Mouse (Mus musculus) mouse embryonic stem cell (cell line): ENCODE measurements around the gene 1500015O10Rik.

Experiments
- in situ Hi-C, 2 experiments: fragments of 300-500 bp; cut with MboI; formaldehyde crosslinking; loops; 1 replicate in 1 of 2; 3 replicates in 1 of 2; pipeline ENCODE4 v1.14.3; 2019 to 2020; ENCODE audit warnings: low sequenced_read_pairs in 2 of 2, low pct_unique_long_range_greater_than_20kb in 1 of 2, mixed read lengths in 1 of 2; ENCODE audit not compliant: unreplicated experiment in 1 of 2

Gene 1500015O10Rik

GRCm38 (mm10) chr1:43768385-43768990 is 38.1 kb downstream of the 1500015O10Rik start:
- in situ Hi-C loops, result loop anchor here (25.0 kb wide), 1 partner anchor 294 kb away; the partner anchor contains the start of gene Gm8251 (in 2 of the 2)

- in situ Hi-C loops, result loop anchor here (25.0 kb wide), 1 partner anchor 293 kb away; the partner anchor contains the start of gene Gm8251 (in 2 of the 2)
Measured at GRCm38 (mm10) chr1:43769348-43769747, 38.9 kb downstream of the 1500015O10Rik start.

- in situ Hi-C loops, result loop anchor here (25.0 kb wide), 1 partner anchor 292 kb away; the partner anchor contains the start of gene Gm8251 (in 2 of the 2)
Measured at GRCm38 (mm10) chr1:43770032-43770431, 39.6 kb downstream of the 1500015O10Rik start.

- in situ Hi-C loops, result loop anchor here (25.0 kb wide), 1 partner anchor 290 kb away; the partner anchor contains the start of gene Gm8251 (in 2 of the 2)
Measured at GRCm38 (mm10) chr1:43772694-43773093, 42.3 kb downstream of the 1500015O10Rik start.

GRCm38 (mm10) chr1:43774126-43774525 is 43.7 kb downstream of the 1500015O10Rik start:
- in situ Hi-C loops, result loop anchor here (25.0 kb wide), 1 partner anchor 288 kb away; the partner anchor contains the start of gene Gm8251 (in 2 of the 2)

GRCm38 (mm10) chr1:43776106-43776505 is 45.7 kb downstream of the 1500015O10Rik start:
- in situ Hi-C loops, result no loop called here

GRCm38 (mm10) chr1:43781195-43781594 is 50.8 kb downstream of the 1500015O10Rik start:
- in situ Hi-C loops, result no loop called here

GRCm38 (mm10) chr1:43781672-43782071 is 51.3 kb downstream of the 1500015O10Rik start:
- in situ Hi-C loops, result no loop called here

- in situ Hi-C loops, result no loop called here
Measured at GRCm38 (mm10) chr1:43782680-43783079, 52.3 kb downstream of the 1500015O10Rik start.

- in situ Hi-C loops, result no loop called here
Measured at GRCm38 (mm10) chr1:43783186-43783585, 52.8 kb downstream of the 1500015O10Rik start.

GRCm38 (mm10) chr1:43785316-43785715 is 54.9 kb downstream of the 1500015O10Rik start:
- in situ Hi-C loops, result no loop called here

- in situ Hi-C loops, result no loop called here
Measured at GRCm38 (mm10) chr1:43786711-43787110, 56.3 kb downstream of the 1500015O10Rik start.

GRCm38 (mm10) chr1:43789765-43790164 is 59.4 kb downstream of the 1500015O10Rik start:
- in situ Hi-C loops, result no loop called here
